In the genomic region with DNA sequence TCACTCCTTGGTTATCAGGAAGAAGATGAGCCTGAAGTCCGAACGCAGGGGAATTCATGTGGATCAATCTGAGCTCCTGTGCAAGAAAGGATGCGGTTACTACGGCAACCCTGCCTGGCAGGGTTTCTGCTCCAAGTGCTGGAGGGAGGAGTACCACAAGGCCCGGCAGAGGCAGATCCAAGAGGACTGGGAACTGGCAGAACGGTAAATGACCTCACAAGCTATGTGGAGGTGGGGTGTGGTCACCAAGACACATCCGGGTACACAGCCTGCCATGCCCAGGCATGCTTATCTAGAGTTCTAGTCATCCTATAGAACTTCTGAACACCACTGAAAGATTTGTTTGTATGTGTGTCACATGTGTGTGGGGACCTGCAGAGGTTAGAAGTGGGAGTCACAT, we compare ENCODE assay signal across 11 mouse cellular contexts. TPM values are rescaled to one million over a fixed set of nuclear protein-coding genes. Genes with fewer than 3 reads are reported as not detected.
A peak's percentile ranks its signal among the peaks of the same experiment; 100 is the strongest.
DNase-seq lines count a peak whose midpoint lies in the region; ATAC-seq lines count a peak whose summit lies in the region.
"Had no signal": no experiment of that assay in that cellular context is flagged by ENCODE, and none has a peak within 500 bp of the region (broad histone marks: within the 10 kb centered on the region; RNA-seq: fewer than 3 reads in every experiment).

No protein-coding gene starts in this region.

- no peak overlapping the region for H3K4me3 ChIP-seq in neural tube, embryonic 12.5 days
- H3K4me3 ChIP-seq in neural tube, embryonic 15.5 days (replicated peaks): no peak overlapping the region
- no peak overlapping the region for H3K4me3 ChIP-seq in liver, embryonic 12.5 days

- no peaks in the 10 kb centered on the region for H3K27me3 ChIP-seq in neural tube, embryonic 12.5 days (replicated peaks)
- H3K27me3 ChIP-seq in neural tube, embryonic 15.5 days (replicated peaks): no peaks in the 10 kb centered on the region
- no peaks in the 10 kb centered on the region for H3K27me3 ChIP-seq in liver, embryonic 12.5 days (replicated peaks)

- no peak overlapping the region for H3K4me2 ChIP-seq in neural tube, embryonic 12.5 days (replicated peaks)
- no peak overlapping the region for H3K4me2 ChIP-seq in neural tube, embryonic 15.5 days
- no peak overlapping the region for H3K4me2 ChIP-seq in liver, embryonic 12.5 days
- H3K4me2 ChIP-seq: lung, embryonic 14.5 days had no signal

- no peaks in the 10 kb centered on the region for H3K4me1 ChIP-seq in neural tube, embryonic 12.5 days
- H3K4me1 ChIP-seq in neural tube, embryonic 15.5 days: peaks cover 2% of the 10 kb centered on the region; the same call in 1 of the 2 replicates
- peaks cover 43% of the 10 kb centered on the region for H3K4me1 ChIP-seq in liver, embryonic 12.5 days

- no peaks in the 10 kb centered on the region for H3K9me3 ChIP-seq in neural tube, embryonic 12.5 days
- no peaks in the 10 kb centered on the region for H3K9me3 ChIP-seq in neural tube, embryonic 15.5 days (replicated peaks)
- no peaks in the 10 kb centered on the region for H3K9me3 ChIP-seq in liver, embryonic 12.5 days (replicated peaks)

- peak; percentile 45 to 64 for DNase-seq in cerebellum, postnatal 10 days
- no peak for DNase-seq in cerebellum, postnatal 4 days (ENCODE audit: low spot score in 2 of 2)
- DNase-seq in telencephalon, adult 2 months (ENCODE audit: low read depth, low spot score): peak; percentile 45
- no peak for DNase-seq in kidney, postnatal 25 days
- DNase-seq: B cell, adult 2 months; lung, embryonic 14.5 days; thymus, postnatal 25 days had no signal

- H3K36me3 ChIP-seq in neural tube, embryonic 12.5 days: peaks cover 28% of the 10 kb centered on the region
- H3K36me3 ChIP-seq in neural tube, embryonic 15.5 days: peaks cover 32% of the 10 kb centered on the region
- peaks cover 52% of the 10 kb centered on the region for H3K36me3 ChIP-seq in liver, embryonic 12.5 days

- ATAC-seq in neural tube, embryonic 12.5 days (ENCODE audit: low FRiP score, low read depth): no peak
- no peak for ATAC-seq in neural tube, embryonic 15.5 days (ENCODE audit: low FRiP score)
- ATAC-seq in liver, embryonic 12.5 days: peak; percentile 66; the same call in 1 of the 2 replicates
- no peak for ATAC-seq in granulocyte monocyte progenitor cell, adult 5-6 weeks (replicated peaks; ENCODE audit: poor library complexity, severe bottlenecking)

- 62% methylated on average over 7 of the region's 7 CpGs for WGBS in neural tube, embryonic 12.5 days
- 46% methylated on average over 7 of the region's 7 CpGs for WGBS in neural tube, embryonic 15.5 days
- 69% methylated on average over 7 of the region's 7 CpGs for WGBS in liver, embryonic 12.5 days (ENCODE audit: insufficient replicate concordance)

- H3K27ac ChIP-seq in neural tube, embryonic 12.5 days: peak overlapping the region; percentile 23; the same call in 1 of the 2 replicates
- no peak overlapping the region for H3K27ac ChIP-seq in neural tube, embryonic 15.5 days (replicated peaks)
- H3K27ac ChIP-seq in liver, embryonic 12.5 days: no peak overlapping the region

- no peak overlapping the region for H3K9ac ChIP-seq in neural tube, embryonic 12.5 days
- H3K9ac ChIP-seq in neural tube, embryonic 15.5 days (replicated peaks): no peak overlapping the region
- H3K9ac ChIP-seq in liver, embryonic 12.5 days: no peak overlapping the region
- H3K9ac ChIP-seq: lung, embryonic 14.5 days had no signal

RNA-seq across cellular contexts. Expression of gene Rabgef1, which starts 15.8 kb away (rescaled TPM):
- polyA plus RNA-seq in neural tube, embryonic 12.5 days (2016; fragmentation: Nextera tagmentation; extraction: Ambion mirVana): 34.3 and 35.2 TPM in 2 replicates
- 38.9 and 42.0 TPM in 2 replicates for polyA plus RNA-seq in neural tube, embryonic 15.5 days (2015; fragmentation: Nextera tagmentation; extraction: Ambion mirVana)
- 31.9 and 34.5 TPM in 2 replicates for polyA plus RNA-seq in liver, embryonic 12.5 days (2016; fragmentation: Nextera tagmentation; extraction: Ambion mirVana)
- total RNA-seq in granulocyte monocyte progenitor cell, adult 5-6 weeks (2014; fragmentation: Nextera tagmentation): 12.8 and 18.8 TPM in 2 replicates
- 11.3 and 24.0 TPM in 2 replicates for total RNA-seq in granulocyte monocyte progenitor cell, adult 5-6 weeks (2017)

RNA-seq across cellular contexts. Expression of gene Tmem248, which starts 29.5 kb away (rescaled TPM):
- 30.7 and 31.6 TPM in 2 replicates for polyA plus RNA-seq in neural tube, embryonic 12.5 days (2016; fragmentation: Nextera tagmentation; extraction: Ambion mirVana)
- polyA plus RNA-seq in neural tube, embryonic 15.5 days (2015; fragmentation: Nextera tagmentation; extraction: Ambion mirVana): 24.7 and 27.5 TPM in 2 replicates
- 45.4 and 46.4 TPM in 2 replicates for polyA plus RNA-seq in liver, embryonic 12.5 days (2016; fragmentation: Nextera tagmentation; extraction: Ambion mirVana)
- 64.5 and 70.1 TPM in 2 replicates for total RNA-seq in granulocyte monocyte progenitor cell, adult 5-6 weeks (2014; fragmentation: Nextera tagmentation)
- total RNA-seq in granulocyte monocyte progenitor cell, adult 5-6 weeks (2017): 71.8 and 85.0 TPM in 2 replicates

RNA-seq across cellular contexts. Expression of gene Kctd7, which starts 42.7 kb away (rescaled TPM):
- 12.2 and 12.6 TPM in 2 replicates for polyA plus RNA-seq in neural tube, embryonic 12.5 days (2016; fragmentation: Nextera tagmentation; extraction: Ambion mirVana)
- 14.9 and 16.4 TPM in 2 replicates for polyA plus RNA-seq in neural tube, embryonic 15.5 days (2015; fragmentation: Nextera tagmentation; extraction: Ambion mirVana)
- polyA plus RNA-seq in liver, embryonic 12.5 days (2016; fragmentation: Nextera tagmentation; extraction: Ambion mirVana): 7.8 and 8.0 TPM in 2 replicates
- total RNA-seq in granulocyte monocyte progenitor cell, adult 5-6 weeks (2014; fragmentation: Nextera tagmentation): 3.2 and 4.4 TPM in 2 replicates
- total RNA-seq in granulocyte monocyte progenitor cell, adult 5-6 weeks (2017): 3.6 and 4.1 TPM in 2 replicates

Comparison
In these comparisons a context has a peak if more than half of its experiments do, and no peak if none do; other contexts are left out.
1. DNase-seq: peak in cerebellum, postnatal 10 days (2 of 2) and telencephalon, adult 2 months (single experiment); none in cerebellum, postnatal 4 days (0 of 2) and kidney, postnatal 25 days (0 of 2).